In genomic region chr5:31884962-31885361, GRCm38 (mm10) we compare ENCODE assay signal across 18 mouse cellular contexts.
"Had no signal": no experiment of that assay in that cellular context is flagged by ENCODE, and none has a peak within 500 bp of the region (broad histone marks: within the 10 kb centered on the region; RNA-seq: fewer than 3 reads in every experiment).

No protein-coding gene starts in this region.

- H3K9me3 ChIP-seq: limb, embryonic 10.5 days; limb, embryonic 13.5 days; liver, embryonic 15.5 days had no signal

- H3K4me2 ChIP-seq: limb, embryonic 13.5 days; liver, embryonic 11.5 days; liver, embryonic 15.5 days; midbrain, embryonic 11.5 days had no signal

- H3K4me3 ChIP-seq: limb, embryonic 10.5 days; limb, embryonic 13.5 days; liver, embryonic 15.5 days had no signal

- H3K9ac ChIP-seq: limb, embryonic 13.5 days; liver, embryonic 15.5 days had no signal

- H3K4me1 ChIP-seq: limb, embryonic 10.5 days had no signal

- DNase-seq: kidney, adult 11 months; kidney, adult 9 months; kidney, postnatal 14 days; kidney, postnatal 4 days; layer of hippocampus, adult 9-11 months; lung, adult 2 months; lung, postnatal 14 days; lung, postnatal 4 days; midbrain, embryonic 14.5 days; right cerebral cortex, adult 18-20 months; right cerebral cortex, postnatal 14 days; right cerebral cortex, postnatal 4 days; thymus, postnatal 25 days had no signal

- H3K27me3 ChIP-seq: limb, embryonic 13.5 days; liver, embryonic 15.5 days had no signal

- H3K36me3 ChIP-seq: limb, embryonic 10.5 days; limb, embryonic 13.5 days; liver, embryonic 15.5 days had no signal

- H3K27ac ChIP-seq: limb, embryonic 10.5 days; limb, embryonic 13.5 days; liver, embryonic 15.5 days had no signal
